Mouse (Mus musculus) neural tube, embryonic 13.5 days (tissue): ENCODE data around the gene Mdh2. TPM values are rescaled to one million over a fixed set of nuclear protein-coding genes. Genes with fewer than 3 reads are reported as not detected.

Source experiments
- ATAC-seq: fragments of 200-750 bp; cut with Nextera tagmentation; 2 replicates; pipeline ENCODE4 v1.8.0; 2017; ENCODE audit warnings: low read depth, mild to moderate bottlenecking, moderate TSS enrichment, moderate library complexity
- H3K27ac ChIP-seq: fragments of 300-500 bp; sonication (generic); replicated peaks from 2 replicates; pipeline ENCODE4 v1.5.1; 2015; ENCODE audit warnings: moderate library complexity, mild to moderate bottlenecking, inconsistent platforms
- H3K27me3 ChIP-seq: fragments of 300-500 bp; sonication (generic); 2 replicates; pipeline ENCODE4 v1.6.1; 2015; ENCODE audit warnings: mild to moderate bottlenecking, inconsistent platforms
- H3K36me3 ChIP-seq: fragments of 300-500 bp; sonication (generic); 2 replicates; pipeline ENCODE4 v1.6.1; 2015; ENCODE audit warnings: mild to moderate bottlenecking, inconsistent platforms
- H3K4me1 ChIP-seq: fragments of 300-500 bp; sonication (generic); replicated peaks from 2 replicates; pipeline ENCODE4 v1.6.1; 2015; ENCODE audit warnings: inconsistent platforms
- H3K4me2 ChIP-seq: fragments of 300-500 bp; sonication (generic); 2 replicates; pipeline ENCODE4 v1.6.1; 2015; ENCODE audit warnings: inconsistent platforms, mild to moderate bottlenecking, moderate library complexity
- H3K4me3 ChIP-seq: fragments of 300-500 bp; sonication (generic); 2 replicates; pipeline ENCODE4 v1.5.1; 2015; ENCODE audit warnings: mild to moderate bottlenecking, inconsistent platforms
- H3K9ac ChIP-seq: fragments of 300-500 bp; sonication (generic); 2 replicates; pipeline ENCODE4 v1.6.1; 2015; ENCODE audit warnings: moderate library complexity, mild to moderate bottlenecking, inconsistent platforms
- H3K9me3 ChIP-seq: fragments of 300-500 bp; sonication (generic); 2 replicates; pipeline ENCODE4 v1.6.1; 2016; ENCODE audit warnings: inconsistent platforms
- WGBS: fragments of 180-500 bp; shearing (Covaris S2); methylation state at CpG from one replicate; pipeline ENCODE4 v1.1.7; 2015; 5-methylcytosine and 5-hydroxymethylcytosine counted together
- polyA plus RNA-seq: library from polyadenylated mRNA; unstranded; fragments of >200 nt; fragmentation: Nextera tagmentation; extraction: Ambion mirVana; gene quantifications from 2 replicates; pipeline ENCODE4 v1.2.1, GENCODE M21; 2015

Gene Mdh2
- polyA plus RNA-seq, 1 experiment from 2014 or later = 633 TPM

GRCm38 (mm10) chr5:135812991-135813390 lies 34.7 kb downstream of the Mdh2 start:
- 55% methylated on average over 5 of the region's 5 CpGs for WGBS
- no peak for ATAC-seq

GRCm38 (mm10) chr5:135818491-135818890 lies 40.2 kb downstream of the Mdh2 start:
- no peak overlapping the region for H3K27ac ChIP-seq
- no peak for ATAC-seq
- H3K4me2 ChIP-seq = no peak overlapping the region
- no peak overlapping the region for H3K9ac ChIP-seq
- no peaks in the 10 kb centered on the region for H3K9me3 ChIP-seq
- WGBS = 56% methylated on average over 7 of the region's 7 CpGs
- no peaks in the 10 kb centered on the region for H3K27me3 ChIP-seq
- H3K36me3 ChIP-seq = peaks cover 25% of the 10 kb centered on the region
- H3K4me1 ChIP-seq = peaks cover 57% of the 10 kb centered on the region
- no peak overlapping the region for H3K4me3 ChIP-seq

More at GRCm38 (mm10) chr5:135812991-135813390, 34.7 kb downstream of the Mdh2 start:
- H3K9me3 ChIP-seq = no peaks in the 10 kb centered on the region
- no peak overlapping the region for H3K9ac ChIP-seq
- no peak overlapping the region for H3K4me3 ChIP-seq
- H3K36me3 ChIP-seq = peaks cover 16% of the 10 kb centered on the region
- H3K4me2 ChIP-seq = no peak overlapping the region
- H3K27me3 ChIP-seq = no peaks in the 10 kb centered on the region
- 0 out of 2 replicates have a peak overlapping the region, but pooled peaks have one; percentile 13 for H3K27ac ChIP-seq
- peaks cover 35% of the 10 kb centered on the region for H3K4me1 ChIP-seq

- no peaks in the 10 kb centered on the region for H3K9me3 ChIP-seq
- H3K4me2 ChIP-seq = peak overlapping the region; percentile 48
- H3K36me3 ChIP-seq = 0 out of 2 replicates have a peak, but pooled peaks cover 10% of the 10 kb centered on the region
- peaks cover 78% of the 10 kb centered on the region for H3K4me1 ChIP-seq
- H3K4me3 ChIP-seq = no peak overlapping the region; the same call in 1 of the 2 replicates
- H3K9ac ChIP-seq = peak overlapping the region; percentile 58
- peak overlapping the region; percentile 96 for H3K27ac ChIP-seq
- ATAC-seq = peak; percentile 88
- WGBS = 16% methylated on average over 7 of the region's 7 CpGs
- no peaks in the 10 kb centered on the region for H3K27me3 ChIP-seq
Measured at GRCm38 (mm10) chr5:135822316-135822944, 44.1 kb downstream of the Mdh2 start.

- Histone ChIP-seq H3K4me1 (peaks cover 64% of the 10 kb centered on the region), H3K9me3 (no peaks in the 10 kb centered on the region), H3K4me3 (no peak overlapping the region), H3K27ac (peak overlapping the region; percentile 81), H3K36me3 (0 out of 2 replicates have a peak, but pooled peaks cover 3% of the 10 kb centered on the region), H3K9ac (no peak overlapping the region), H3K4me2 (no peak overlapping the region), H3K27me3 (no peaks in the 10 kb centered on the region)
- 28% methylated on average over 3 of the region's 3 CpGs for WGBS
- ATAC-seq = no peak
Measured at GRCm38 (mm10) chr5:135824517-135824916, 46.2 kb downstream of the Mdh2 start.

- no peaks in the 10 kb centered on the region for H3K27me3 ChIP-seq
- ATAC-seq = no peak
- no peak overlapping the region for H3K4me3 ChIP-seq
- WGBS = 49% methylated on average over 6 of the region's 6 CpGs
- 0 out of 2 replicates have a peak overlapping the region, but pooled peaks have one; percentile 2 for H3K4me2 ChIP-seq
- H3K4me1 ChIP-seq = peaks cover 53% of the 10 kb centered on the region
- H3K9me3 ChIP-seq = no peaks in the 10 kb centered on the region
- peak overlapping the region; percentile 81 for H3K27ac ChIP-seq
- peak overlapping the region; percentile 6 for H3K9ac ChIP-seq
- no peaks in the 10 kb centered on the region for H3K36me3 ChIP-seq
Measured at GRCm38 (mm10) chr5:135826225-135826624, 47.9 kb downstream of the Mdh2 start.

GRCm38 (mm10) chr5:135829381-135829780 lies 51.1 kb downstream of the Mdh2 start:
- no peaks in the 10 kb centered on the region for H3K27me3 ChIP-seq
- H3K27ac ChIP-seq = no peak overlapping the region
- no peaks in the 10 kb centered on the region for H3K36me3 ChIP-seq
- no peak for ATAC-seq
- WGBS = 88% methylated on average over 8 of the region's 8 CpGs
- no peak overlapping the region for H3K4me3 ChIP-seq
- H3K4me1 ChIP-seq = peaks cover 44% of the 10 kb centered on the region
- H3K9me3 ChIP-seq = no peaks in the 10 kb centered on the region
- H3K9ac ChIP-seq = no peak overlapping the region
- no peak overlapping the region for H3K4me2 ChIP-seq

GRCm38 (mm10) chr5:135832729-135833128 lies 54.4 kb downstream of the Mdh2 start:
- no peak overlapping the region for H3K4me2 ChIP-seq
- H3K27me3 ChIP-seq = 0 out of 2 replicates have a peak, but pooled peaks cover 4% of the 10 kb centered on the region
- no peak overlapping the region for H3K9ac ChIP-seq
- H3K9me3 ChIP-seq = no peaks in the 10 kb centered on the region
- ATAC-seq = no peak
- H3K27ac ChIP-seq = peak overlapping the region; percentile 35
- 29% methylated on average over 4 of the region's 4 CpGs for WGBS
- H3K4me3 ChIP-seq = no peak overlapping the region
- peaks cover 39% of the 10 kb centered on the region for H3K4me1 ChIP-seq
- 0 out of 2 replicates have a peak, but pooled peaks cover 7% of the 10 kb centered on the region for H3K36me3 ChIP-seq

GRCm38 (mm10) chr5:135834769-135835491 lies 56.6 kb downstream of the Mdh2 start:
- WGBS = under 1% methylated on average over 47 of the region's 47 CpGs
- peak overlapping the region; percentile 87 for H3K27ac ChIP-seq
- H3K27me3 ChIP-seq = 0 out of 2 replicates have a peak, but pooled peaks cover 4% of the 10 kb centered on the region
- peak overlapping the region; percentile 84 for H3K4me2 ChIP-seq
- peak; percentile 89 for ATAC-seq
- no peaks in the 10 kb centered on the region for H3K9me3 ChIP-seq
- H3K36me3 ChIP-seq = peaks cover 14% of the 10 kb centered on the region; the same call in 1 of the 2 replicates
- H3K9ac ChIP-seq = peak overlapping the region; percentile 70
- H3K4me1 ChIP-seq = peaks cover 39% of the 10 kb centered on the region
- peak overlapping the region; percentile 46 for H3K4me3 ChIP-seq

GRCm38 (mm10) chr5:135835492-135835858 lies 57.2 kb downstream of the Mdh2 start:
- Histone ChIP-seq H3K27me3 (peaks cover 7% of the 10 kb centered on the region; the same call in 1 of the 2 replicates), H3K9ac (no peak overlapping the region), H3K27ac (peak overlapping the region; percentile 87), H3K9me3 (no peaks in the 10 kb centered on the region), H3K4me3 (peak overlapping the region; percentile 46), H3K4me1 (peaks cover 39% of the 10 kb centered on the region), H3K36me3 (peaks cover 19% of the 10 kb centered on the region), H3K4me2 (peak overlapping the region; percentile 84)
- WGBS = 3% methylated on average over 12 of the region's 12 CpGs
- peak; percentile 69 for ATAC-seq

GRCm38 (mm10) chr5:135835981-135836380 lies 57.7 kb downstream of the Mdh2 start:
- no peaks in the 10 kb centered on the region for H3K9me3 ChIP-seq
- no peak overlapping the region for H3K9ac ChIP-seq
- ATAC-seq = peak; percentile 1; the same call in 1 of the 2 replicates
- H3K36me3 ChIP-seq = peaks cover 22% of the 10 kb centered on the region
- H3K27me3 ChIP-seq = peaks cover 7% of the 10 kb centered on the region; the same call in 1 of the 2 replicates
- WGBS = 18% methylated on average over 12 of the region's 12 CpGs
- peak overlapping the region; percentile 84 for H3K4me2 ChIP-seq
- H3K27ac ChIP-seq = peak overlapping the region; percentile 87; the same call in 1 of the 2 replicates
- H3K4me3 ChIP-seq = peak overlapping the region; percentile 46; the same call in 1 of the 2 replicates
- H3K4me1 ChIP-seq = peaks cover 39% of the 10 kb centered on the region
